Mouse (Mus musculus) effector memory CD4-positive, alpha-beta T cell, adult 5 months (primary cell): ENCODE results near the gene Gm21883. TPM values are rescaled to one million over a fixed set of nuclear protein-coding genes. Genes with fewer than 3 reads are reported as not detected.

Source experiments
- polyA plus RNA-seq: library from polyadenylated mRNA; unstranded; fragments of 100-300 nt; shearing (Covaris generic); gene quantifications from one replicate; pipeline ENCODE4 v1.2.1, GENCODE M21; 2017

Gene Gm21883
- polyA plus RNA-seq = not detected

GRCm38 (mm10) chrX:31574183-31574582, at the start of gene Gm21883:
Gm21883 (minus strand) TSS chrX:31574283.

DNA sequence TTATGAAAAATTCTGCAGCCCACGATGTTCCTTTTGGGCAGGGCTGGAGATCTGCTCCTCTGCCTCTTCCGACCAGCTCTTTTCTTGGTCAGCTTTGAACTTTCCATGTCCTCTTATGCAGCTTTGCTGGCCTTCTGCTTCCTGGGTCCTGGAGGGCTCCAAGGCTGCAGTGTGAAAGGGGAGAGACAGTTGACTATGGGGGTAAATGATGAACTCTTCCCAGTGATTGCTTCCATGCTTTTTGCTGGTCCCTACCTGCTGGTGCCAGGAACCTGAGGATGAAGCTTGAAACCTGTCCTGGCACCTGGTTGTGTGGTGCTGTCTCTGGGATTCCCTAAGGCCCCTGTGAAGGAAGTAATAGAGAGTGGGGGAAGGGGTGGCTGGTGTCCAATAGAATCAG, 44.7 kb upstream of the Gm21883 start, which contains the start of gene Spin2e:
Gene Spin2e, minus strand, starts transcription at position 101 of the 400 bp plus-strand sequence.

Other genes with a start within 250 kb of the Gm21883 start
- not detected for gene Btbd35f26, start 237.8 kb downstream of the Gm21883 start, polyA plus RNA-seq
- not detected for gene Btbd35f19, start 190.4 kb downstream of the Gm21883 start, polyA plus RNA-seq
- gene Spin2e, start 44.6 kb upstream of the Gm21883 start, polyA plus RNA-seq = not detected
- not detected for gene Btbd35f25, start 142.9 kb upstream of the Gm21883 start, polyA plus RNA-seq